ENCODE assay signal across 19 mouse cellular contexts in the genomic region with DNA sequence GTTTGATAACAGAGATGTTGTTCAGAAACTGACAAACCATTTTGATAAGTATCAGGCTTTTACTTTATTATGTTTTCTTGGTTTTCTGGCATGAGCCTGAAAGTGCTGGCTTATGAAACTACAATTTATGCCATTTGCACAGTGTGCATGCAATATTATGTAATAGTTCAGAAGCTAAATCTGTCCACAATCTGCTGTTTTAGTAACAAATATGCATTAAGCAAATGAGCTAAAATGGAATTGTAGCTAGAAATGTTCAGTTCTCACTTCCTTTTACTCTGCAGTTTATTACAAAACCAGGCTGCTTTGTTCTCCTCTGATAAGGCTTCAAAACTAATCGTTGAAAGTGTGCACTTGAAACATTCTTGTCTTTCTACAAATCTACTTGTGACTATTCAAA.
A peak's percentile ranks its signal among the peaks of the same experiment; 100 is the strongest.
DNase-seq lines count a peak whose midpoint lies in the region; ATAC-seq and TF ChIP-seq lines count a peak whose summit lies in the region.
"Had no signal": no experiment of that assay in that cellular context is flagged by ENCODE, and none has a peak within 500 bp of the region (broad histone marks: within the 10 kb centered on the region; RNA-seq: fewer than 3 reads in every experiment).

No protein-coding gene starts in this region.

- TF ChIP-seq POLR2A in brain, embryonic 14.5 days (IDR thresholded peaks at IDR 0.05; ENCODE audit: borderline replicate concordance, extremely low read depth, insufficient read depth, insufficient read length, poor library complexity, severe bottlenecking) = no peak

- no peak for DNase-seq in frontal cortex, postnatal 14 days (ENCODE audit: low spot score in 2 of 2)
- DNase-seq in layer of hippocampus, adult 9-10 months (ENCODE audit: low spot score) = peak; percentile 65
- no peak for DNase-seq in layer of hippocampus, postnatal 25 days (ENCODE audit: extremely low spot score in 1 of 2, low spot score in 1 of 2)
- DNase-seq in brain, embryonic 14.5 days (ENCODE audit: low read depth) = peak; percentile 7
- peak; percentile 72 for DNase-seq in telencephalon, adult 2 months (ENCODE audit: low read depth, low spot score)
- DNase-seq: adrenal gland, postnatal 36 days; B cell, adult 2 months; cerebellum, adult 11 months; cerebellum, adult 9-11 months; embryo, embryonic 11 days; gastrocnemius, postnatal 14 days; heart, postnatal 36 days; kidney, adult 9 months; kidney, postnatal 10 days; lung, embryonic 14.5 days; lung, postnatal 14 days; midbrain, embryonic 14.5 days had no signal

- peak; percentile 95 for ATAC-seq in frontal cortex, adult (ENCODE audit: low TSS enrichment)
- ATAC-seq: intestine, postnatal 0 days had no signal

- TF ChIP-seq CTCF in brain, embryonic 14.5 days (IDR thresholded peaks at IDR 0.05; ENCODE audit: borderline replicate concordance, extremely low read depth, insufficient read depth, insufficient read length) = no peak

Comparison
In these comparisons a context has a peak if more than half of its experiments do, and no peak if none do; other contexts are left out.
1. DNase-seq: peak in layer of hippocampus, adult 9-10 months (single experiment), brain, embryonic 14.5 days (single experiment) and telencephalon, adult 2 months (single experiment); none in frontal cortex, postnatal 14 days (0 of 2) and layer of hippocampus, postnatal 25 days (0 of 2).